Mouse (Mus musculus) liver, adult 2 months (tissue): ENCODE measurements around the gene 9130213A22Rik. TPM values are rescaled to one million over a fixed set of nuclear protein-coding genes. Genes with fewer than 3 reads are reported as not detected.

ENCODE experiments used
- DNase-seq: peaks from one replicate; pipeline ENCODE4 v3.0.0-alpha.2; 2011; ENCODE audit warnings: low read depth, low spot score; ENCODE audit errors: extremely low read depth
- H3K27ac ChIP-seq: fragments of 200-500 bp; replicated peaks from 2 replicates; pipeline ENCODE4 v1.5.1; 2012; ENCODE audit warnings: low read depth, mild to moderate bottlenecking, control low read depth, inconsistent platforms, low read length; ENCODE audit not compliant: insufficient read depth
- H3K27me3 ChIP-seq: fragments of 200-500 bp; 2 replicates; pipeline ENCODE4 v1.6.1; 2012; ENCODE audit warnings: mild to moderate bottlenecking, moderate library complexity, low read length, inconsistent platforms; ENCODE audit not compliant: control insufficient read depth, insufficient read depth
- H3K36me3 ChIP-seq: fragments of 200-500 bp; 2 replicates; pipeline ENCODE4 v1.6.1; 2012; ENCODE audit warnings: low read length, inconsistent platforms; ENCODE audit not compliant: control insufficient read depth, insufficient read depth
- H3K4me1 ChIP-seq: fragments of 200-500 bp; 2 replicates; pipeline ENCODE4 v1.6.1; 2011; ENCODE audit warnings: low read length; ENCODE audit not compliant: control insufficient read depth, insufficient read depth
- H3K4me3 ChIP-seq: fragments of 200-500 bp; 2 replicates; pipeline ENCODE4 v1.5.1; 2011; ENCODE audit warnings: low read depth, mild to moderate bottlenecking, control low read depth, low read length, moderate library complexity; ENCODE audit not compliant: insufficient read depth
- H3K79me2 ChIP-seq: fragments of 200-500 bp; 2 replicates; pipeline ENCODE4 v1.6.1; 2012; ENCODE audit warnings: inconsistent platforms, mild to moderate bottlenecking, low read length, moderate library complexity; ENCODE audit not compliant: control insufficient read depth, insufficient read depth
- H3K9ac ChIP-seq: fragments of 200-500 bp; 2 replicates; pipeline ENCODE4 v1.6.1; 2012; ENCODE audit warnings: low read depth, mild to moderate bottlenecking, control low read depth, inconsistent platforms, low read length
- CTCF ChIP-seq: fragments of 200-500 bp; IDR thresholded peaks from 2 replicates; pipeline ENCODE4 v1.5.1; 2011; ENCODE audit warnings: low read depth, low read length, control low read depth
- POLR2A ChIP-seq: fragments of 200-500 bp; IDR thresholded peaks from 2 replicates; pipeline ENCODE4 v1.6.1; 2011; ENCODE audit warnings: low read length, control low read depth; ENCODE audit not compliant: insufficient read depth; ENCODE audit errors: extremely low read depth
- WGBS: fragments of 180-500 bp; shearing (Covaris S2); methylation state at CpG from one replicate; pipeline ENCODE4 v1.1.7; 2018; 5-methylcytosine and 5-hydroxymethylcytosine counted together
- polyA plus RNA-seq: library from polyadenylated mRNA; depleted of rRNA; stranded (reverse); fragments of >200 nt; gene quantifications from 2 replicates; pipeline ENCODE4 v1.2.3, GENCODE M21; 2012
- total RNA-seq: library from RNA; depleted of rRNA; stranded (reverse); fragments of >200 nt; gene quantifications from 2 replicates; pipeline ENCODE4 v1.2.3, GENCODE M21; 2014

9130213A22Rik gene
- total and polyA plus RNA-seq, 2 experiments = 0.05 TPM; not detected in 1

GRCm38 (mm10) chr11:69125919-69126705 lies 3.7 kb upstream of the 9130213A22Rik start:
- no peak for DNase-seq
- WGBS = 32% methylated on average over 20 of the region's 20 CpGs
- Histone ChIP-seq H3K27me3 (no peaks in the 10 kb centered on the region), H3K79me2 (no peaks in the 10 kb centered on the region), H3K27ac (no peak overlapping the region), H3K4me3 (peak overlapping the region; percentile 58), H3K36me3 (no peaks in the 10 kb centered on the region), H3K4me1 (peaks cover 11% of the 10 kb centered on the region; the same call in 1 of the 2 replicates), H3K9ac (no peak overlapping the region)
- TF ChIP-seq POLR2A = no peak
- TF ChIP-seq CTCF = no peak

- 5% methylated on average over 3 of the region's 3 CpGs for WGBS
- Histone ChIP-seq H3K4me1 (peaks cover 11% of the 10 kb centered on the region; the same call in 1 of the 2 replicates), H3K9ac (peak within 1 kb of the TSS; percentile 48), H3K27ac (0 out of 2 replicates have a peak within 1 kb of the TSS, but pooled peaks have one; percentile 7), H3K4me3 (peak within 1 kb of the TSS; percentile 58), H3K36me3 (no peaks in the 10 kb centered on the region), H3K79me2 (no peaks in the 10 kb centered on the region), H3K27me3 (no peaks in the 10 kb centered on the region)
- TF ChIP-seq CTCF (no peak), POLR2A (no peak)
- DNase-seq = no peak
Observed at GRCm38 (mm10) chr11:69125852-69125918, 3.3 kb upstream of the 9130213A22Rik start, which contains the start of gene Aloxe3. TSS of gene Aloxe3 (plus strand) at chr11:69125896.

GRCm38 (mm10) chr11:69125041-69125851 lies 2.9 kb upstream of the 9130213A22Rik start:
- WGBS = under 1% methylated on average over 24 of the region's 24 CpGs
- Histone ChIP-seq H3K27ac (0 out of 2 replicates have a peak overlapping the region, but pooled peaks have one; percentile 7), H3K9ac (peak overlapping the region; percentile 48), H3K4me3 (peak overlapping the region; percentile 58), H3K79me2 (no peaks in the 10 kb centered on the region), H3K4me1 (peaks cover 11% of the 10 kb centered on the region; the same call in 1 of the 2 replicates), H3K27me3 (no peaks in the 10 kb centered on the region), H3K36me3 (no peaks in the 10 kb centered on the region)
- DNase-seq = peak; percentile 85
- no peak for TF ChIP-seq POLR2A
- peak; percentile 61 for TF ChIP-seq CTCF

- Histone ChIP-seq H3K4me1 (peaks cover 11% of the 10 kb centered on the region; the same call in 1 of the 2 replicates), H3K27me3 (no peaks in the 10 kb centered on the region), H3K4me3 (no peak overlapping the region), H3K27ac (no peak overlapping the region), H3K9ac (no peak overlapping the region), H3K79me2 (no peaks in the 10 kb centered on the region), H3K36me3 (no peaks in the 10 kb centered on the region)
- 0% methylated on average over 3 of the region's 3 CpGs for WGBS
- TF ChIP-seq POLR2A (no peak), CTCF (no peak)
- no peak for DNase-seq
Observed at GRCm38 (mm10) chr11:69124498-69124847, 2.1 kb upstream of the 9130213A22Rik start.

- H3K4me3 ChIP-seq = peak overlapping the region; percentile 56
- H3K27me3 ChIP-seq = no peaks in the 10 kb centered on the region
- H3K27ac ChIP-seq = peak overlapping the region; percentile 53
- TF ChIP-seq POLR2A (no peak), CTCF (no peak)
- no peaks in the 10 kb centered on the region for H3K79me2 ChIP-seq
- H3K36me3 ChIP-seq = no peaks in the 10 kb centered on the region
- under 1% methylated on average over 31 of the region's 31 CpGs for WGBS
- H3K4me1 ChIP-seq = peaks cover 11% of the 10 kb centered on the region; the same call in 1 of the 2 replicates
- peak; percentile 95 for DNase-seq
- peak overlapping the region; percentile 51 for H3K9ac ChIP-seq
Observed at GRCm38 (mm10) chr11:69123693-69124497, 1.5 kb upstream of the 9130213A22Rik start.
